Mouse (Mus musculus): ENCODE measurements around the gene Grin2d.

Gene Grin2d

DNA sequence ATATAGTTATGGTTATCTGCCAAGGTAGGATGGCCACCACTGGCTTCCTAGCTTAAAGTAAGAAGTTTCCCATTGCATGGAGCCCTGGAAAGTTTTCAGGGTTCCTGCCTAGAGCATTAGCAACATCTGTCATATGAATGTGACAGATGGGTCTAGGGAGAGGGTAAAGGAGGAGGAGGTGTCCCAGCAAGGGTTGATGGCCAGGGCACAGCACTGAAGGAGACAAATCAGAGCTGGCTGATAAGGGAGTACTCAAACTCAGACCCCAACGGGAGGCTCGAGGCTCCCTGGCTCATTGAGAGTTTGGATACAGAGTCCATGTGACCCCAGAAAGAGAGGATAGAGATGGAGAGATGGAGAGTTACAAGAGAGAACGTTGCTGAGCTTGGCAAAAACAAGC, 27.5 kb downstream of the Grin2d start:
- no peak for DNase-seq

GRCm38 (mm10) chr7:45848447-45849027, 29.6 kb downstream of the Grin2d start:
- DNase-seq, result no peak

GRCm38 (mm10) chr7:45842950-45843744, 35.0 kb downstream of the Grin2d start:
- DNase-seq, result no peak

DNA sequence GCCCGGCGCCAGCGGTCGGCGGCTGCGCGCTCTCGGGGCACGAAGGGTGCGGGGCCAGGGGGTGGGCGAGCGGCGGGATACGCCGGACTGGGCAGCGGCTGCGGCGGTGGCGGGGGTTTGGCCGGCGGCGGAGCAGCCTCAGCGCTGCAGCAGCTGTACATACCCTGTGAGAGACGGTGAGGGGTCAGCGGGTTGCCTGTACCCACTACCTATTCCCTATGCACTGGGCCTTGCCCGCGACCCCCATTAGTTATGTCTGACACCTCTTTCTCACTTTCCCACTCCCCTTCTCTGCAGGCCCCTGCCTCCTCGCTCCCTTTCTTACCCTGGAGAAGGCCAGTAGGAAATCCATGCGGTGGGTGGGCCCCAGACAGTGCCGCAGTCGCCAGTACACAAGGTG, 44.3 kb downstream of the Grin2d start:
- no peak for DNase-seq

DNA sequence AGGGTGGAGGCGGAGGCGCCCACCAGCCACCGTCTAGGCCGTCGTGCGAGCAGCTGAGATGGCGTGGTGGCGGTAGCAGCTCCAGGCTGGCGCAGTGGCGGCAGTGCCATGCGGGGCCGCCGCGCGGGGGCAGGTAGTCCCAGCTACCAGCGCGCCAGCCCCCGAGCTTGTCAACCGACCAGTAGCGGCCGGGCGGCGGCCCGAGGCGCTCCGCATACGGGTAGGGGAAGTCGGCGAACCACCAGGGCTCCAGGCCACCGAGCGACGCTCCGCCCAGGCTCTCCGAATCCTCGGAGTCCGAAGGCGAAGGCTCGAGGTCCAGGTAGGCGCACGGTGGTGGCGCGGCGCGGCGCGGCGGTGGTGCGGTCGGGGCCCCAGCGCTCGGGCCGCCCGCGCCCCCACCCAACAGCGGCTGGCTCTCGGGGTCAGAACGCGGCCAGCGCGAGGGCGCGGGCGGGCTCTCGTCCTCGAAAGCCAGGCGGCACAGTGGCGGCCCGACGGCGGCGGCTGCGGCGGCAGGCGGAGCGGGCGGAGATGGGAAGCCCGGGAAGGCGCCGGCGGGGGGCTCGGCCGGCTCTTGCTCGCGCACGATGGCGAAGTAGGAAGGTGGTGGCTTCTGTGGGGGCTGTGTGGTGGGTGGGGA, 44.9 kb downstream of the Grin2d start:
- DNase-seq, result no peak

DNA sequence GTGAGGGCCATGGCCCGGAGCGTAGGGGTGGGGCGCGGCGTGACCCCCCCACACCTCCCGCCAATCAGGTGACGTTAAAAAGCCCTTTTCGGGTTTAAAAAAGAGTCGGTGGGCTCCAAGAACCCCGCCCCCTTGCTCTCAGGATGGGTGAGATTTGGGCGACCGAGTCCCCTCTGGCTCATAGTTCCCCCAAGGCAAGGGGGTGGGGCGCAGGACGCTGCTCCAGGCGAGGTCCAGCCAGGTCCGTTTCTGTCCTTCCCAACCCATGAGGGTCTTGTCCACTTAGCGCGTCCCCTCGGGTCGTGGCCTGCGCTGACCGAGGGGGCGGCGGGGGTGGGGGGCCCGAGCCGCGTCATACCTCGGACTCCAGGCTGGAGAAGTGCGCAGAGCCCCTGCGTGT, 45.8 kb downstream of the Grin2d start:
- no peak for DNase-seq

DNA sequence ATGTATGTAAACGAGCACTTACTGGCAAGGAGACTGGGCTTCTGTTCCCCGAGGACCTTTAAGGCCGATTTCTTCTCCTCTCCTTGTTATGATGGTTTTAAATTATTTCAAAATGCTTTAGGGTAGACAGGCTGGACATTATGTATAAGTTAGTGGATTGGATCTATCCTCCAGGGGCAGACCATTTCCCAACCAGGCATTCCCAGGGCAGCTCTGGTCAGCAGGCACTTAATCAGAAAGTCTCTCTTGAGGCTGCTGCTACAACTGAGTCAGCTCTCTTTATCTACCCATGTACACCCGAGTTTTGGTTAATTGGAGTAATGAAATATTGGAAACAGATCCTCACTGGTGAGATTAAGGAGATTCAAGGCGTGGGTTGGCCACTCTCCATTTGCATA, 47.1 kb downstream of the Grin2d start:
- no peak for DNase-seq

- peak; percentile 71 to 76 for DNase-seq
Observed at GRCm38 (mm10) chr7:45830427-45831127, 47.6 kb downstream of the Grin2d start, which contains the start of gene Grwd1. TSS of gene Grwd1 (minus strand) at chr7:45830944.

GRCm38 (mm10) chr7:45826631-45827030, 51.5 kb downstream of the Grin2d start:
- DNase-seq, result no peak

- no peak for DNase-seq
Observed at GRCm38 (mm10) chr7:45824598-45824997, 53.6 kb downstream of the Grin2d start, which contains the start of gene Kcnj14. TSS of gene Kcnj14 (minus strand) at chr7:45824782.

- no peak for DNase-seq
Observed at GRCm38 (mm10) chr7:45820913-45821312, 57.3 kb downstream of the Grin2d start.

DNA sequence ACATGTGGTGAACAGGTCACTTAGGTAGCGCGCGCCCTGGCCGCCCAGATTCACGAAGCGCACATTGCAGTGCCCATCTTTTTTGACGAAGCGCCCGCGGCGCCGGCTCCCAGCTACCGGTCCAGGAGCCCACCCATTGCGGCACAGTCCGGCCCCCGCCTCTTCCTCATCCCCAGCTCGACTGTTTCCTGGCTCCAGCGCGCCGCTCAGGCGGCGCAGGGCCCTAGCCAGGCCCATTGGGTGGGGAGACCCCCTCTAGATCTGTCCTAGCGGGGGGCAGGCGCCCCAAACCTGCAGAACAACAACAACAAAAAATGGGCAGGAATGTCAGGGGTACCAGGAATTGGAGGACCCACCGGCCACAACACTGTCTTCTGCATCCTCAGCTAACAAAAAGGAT, 58.3 kb downstream of the Grin2d start:
- DNase-seq, result no peak

GRCm38 (mm10) chr7:45815984-45816351, 62.2 kb downstream of the Grin2d start:
- DNase-seq, result no peak

- no peak for DNase-seq
Observed at GRCm38 (mm10) chr7:45815323-45815983, 62.7 kb downstream of the Grin2d start.

DNA sequence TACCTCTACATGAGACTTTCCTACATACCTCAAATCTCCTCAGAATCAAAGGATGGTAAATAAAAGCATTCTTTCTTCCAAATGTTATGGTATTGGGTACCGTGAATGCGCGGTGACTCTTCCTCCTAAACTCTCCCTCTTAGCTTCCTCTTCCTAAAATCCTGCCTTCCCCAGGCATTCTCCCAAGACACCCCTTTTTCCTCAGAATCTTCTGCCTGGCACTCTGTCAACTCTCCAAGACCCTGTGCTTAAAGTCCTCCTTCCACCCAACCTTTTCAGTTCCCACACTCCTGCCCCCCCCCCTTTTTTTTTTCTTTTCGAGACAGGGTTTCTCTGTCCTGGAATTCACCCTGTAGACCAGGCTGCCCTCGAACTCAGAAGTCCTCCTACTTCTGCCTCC, 63.3 kb downstream of the Grin2d start:
- no peak for DNase-seq

DNA sequence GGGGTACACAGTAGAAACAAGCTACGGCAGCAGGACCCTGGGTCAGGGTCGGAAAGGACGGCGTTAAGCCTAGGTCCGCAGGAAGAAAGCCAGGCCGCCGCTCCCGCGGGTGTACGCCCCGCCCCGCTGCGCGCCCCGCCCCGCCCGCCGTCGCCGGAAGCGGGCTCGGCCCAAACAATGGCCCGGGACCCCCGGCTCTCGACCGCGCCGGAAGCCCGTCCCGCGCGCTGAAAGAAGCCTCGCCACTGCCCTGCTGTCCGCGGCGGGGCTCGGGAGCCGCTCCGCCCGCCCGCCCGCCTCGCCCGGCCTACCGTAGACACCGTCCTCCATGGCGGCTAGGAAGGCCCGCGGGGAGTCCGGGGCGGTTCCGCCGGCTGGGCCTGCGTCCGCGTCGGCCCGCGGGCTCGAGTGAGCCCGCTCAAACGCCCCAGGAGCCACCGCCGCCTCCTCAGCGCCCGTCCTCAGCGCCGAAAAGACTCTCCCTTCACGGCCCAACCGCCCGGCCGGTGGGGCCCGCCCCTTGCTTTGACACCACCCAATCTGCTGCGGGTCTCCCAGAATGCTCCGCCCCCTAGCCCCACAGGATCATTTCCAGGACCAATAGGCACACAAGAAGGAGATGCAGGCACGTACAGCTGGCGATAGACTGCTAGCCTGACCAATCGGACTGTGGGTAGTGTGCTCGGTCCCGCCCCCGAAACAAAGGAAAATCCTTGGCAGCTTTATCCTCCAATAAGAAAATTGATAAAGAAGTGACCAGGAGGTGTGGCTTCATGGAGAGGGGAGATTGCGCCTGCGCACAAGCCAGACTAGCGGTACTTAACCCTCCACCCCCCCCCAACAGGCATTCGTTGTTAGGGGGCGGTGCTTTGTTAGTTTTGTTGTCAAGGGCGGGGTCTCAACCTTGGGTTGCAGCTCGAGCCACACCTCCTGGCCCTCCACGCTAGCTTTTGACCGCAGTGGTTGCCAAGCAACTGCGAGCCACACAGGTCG, 64.1 kb downstream of the Grin2d start, which contains the start of gene Cyth2:
TSS of gene Cyth2 (minus strand) at position 795 of the 993 bp plus-strand sequence.
- DNase-seq, result peak; percentile 99

- DNase-seq, result no peak
Observed at GRCm38 (mm10) chr7:45812921-45813320, 65.3 kb downstream of the Grin2d start.

GRCm38 (mm10) chr7:45809276-45810075, 68.7 kb downstream of the Grin2d start:
- DNase-seq, result no peak

DNA sequence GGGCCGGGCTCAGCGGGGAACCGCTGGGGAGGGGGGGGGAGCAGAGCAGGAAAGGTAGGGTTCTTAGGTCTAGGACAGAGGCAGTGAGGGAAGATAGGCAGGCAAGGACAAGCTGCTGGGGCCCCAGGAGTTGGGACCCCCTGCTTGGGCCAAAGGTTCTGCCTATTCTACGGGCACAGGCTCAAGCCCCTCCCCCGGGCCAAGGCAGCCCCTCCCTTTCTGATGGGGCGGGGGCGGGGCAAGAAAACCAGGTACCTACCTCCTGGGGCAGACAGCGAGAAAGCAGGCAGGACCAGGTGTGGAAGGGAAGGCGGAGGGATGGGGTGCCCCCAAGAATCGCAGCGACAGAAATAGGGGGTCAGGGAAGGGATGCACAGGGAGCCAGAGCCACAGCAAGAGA, 69.7 kb downstream of the Grin2d start:
- DNase-seq, result no peak

GRCm38 (mm10) chr7:45805941-45806340, 72.2 kb downstream of the Grin2d start:
- DNase-seq, result no peak

DNA sequence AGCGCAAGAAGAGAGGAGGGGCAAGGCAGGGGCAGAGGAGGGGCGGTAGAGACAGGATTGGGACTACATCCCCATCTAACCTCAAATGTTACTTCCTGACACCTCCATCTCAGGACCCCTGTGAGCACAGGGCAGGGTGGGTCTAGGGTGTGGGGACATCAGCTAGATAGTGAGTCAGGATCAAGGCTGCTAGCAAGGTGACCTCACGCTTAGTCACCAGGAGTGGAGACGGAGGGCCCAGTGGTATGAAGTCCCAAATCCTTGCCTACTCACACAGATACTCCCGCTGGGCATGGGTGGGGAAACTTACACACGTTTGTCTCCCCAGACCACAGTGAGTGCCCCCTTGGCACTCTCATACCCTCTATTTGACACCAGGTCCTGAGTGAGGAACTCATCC, 75.6 kb downstream of the Grin2d start:
- no peak for DNase-seq

Data from thymus, postnatal 36 days (tissue).